Mouse (Mus musculus) fat pad, adult 2 months (tissue): ENCODE results near the gene Palld.

Experiments
- DNase-seq: peaks from one replicate; pipeline ENCODE4 v3.0.0-alpha.2; 2011; ENCODE audit warnings: low read depth, low spot score; ENCODE audit errors: extremely low read depth

Palld gene

DNA sequence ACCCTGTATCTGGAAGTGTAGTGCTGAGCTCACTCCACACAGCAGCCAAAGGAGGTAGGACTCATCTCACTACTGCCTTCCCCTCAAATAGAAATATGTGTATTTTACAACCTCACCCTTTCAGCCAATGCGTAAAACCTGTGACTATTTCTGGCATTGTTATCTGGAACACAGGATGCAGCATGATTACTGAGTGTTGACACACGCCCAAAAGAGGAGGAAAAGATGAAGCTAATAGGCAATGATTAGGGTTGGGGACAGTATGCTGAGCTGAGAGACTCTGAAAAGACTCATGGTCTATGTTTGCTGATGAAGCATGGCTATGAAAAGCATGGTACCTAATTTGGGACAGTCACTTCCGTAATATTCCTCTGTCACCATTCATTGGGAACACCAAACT lies 124.3 kb downstream of the Palld start:
- no peak for DNase-seq

DNA sequence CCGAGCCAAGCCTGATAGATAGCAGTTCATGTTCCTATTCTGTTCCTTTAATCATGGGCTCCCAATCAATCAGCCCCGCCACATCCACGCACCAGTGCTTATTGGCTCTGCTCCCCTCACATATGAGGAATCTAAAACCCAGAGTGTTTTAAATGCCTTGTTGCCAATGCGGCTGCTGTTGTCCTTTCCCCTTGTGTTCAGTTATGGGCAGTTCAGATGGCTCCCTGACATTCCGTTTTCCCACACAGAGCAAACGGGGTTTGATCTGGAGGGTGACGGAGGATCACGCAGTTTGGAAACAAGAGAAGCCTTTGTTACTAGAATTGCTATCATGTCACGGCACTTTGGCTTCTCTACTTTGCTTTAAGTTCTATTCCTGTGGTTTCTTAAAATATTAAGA lies 125.9 kb downstream of the Palld start:
- no peak for DNase-seq

DNA sequence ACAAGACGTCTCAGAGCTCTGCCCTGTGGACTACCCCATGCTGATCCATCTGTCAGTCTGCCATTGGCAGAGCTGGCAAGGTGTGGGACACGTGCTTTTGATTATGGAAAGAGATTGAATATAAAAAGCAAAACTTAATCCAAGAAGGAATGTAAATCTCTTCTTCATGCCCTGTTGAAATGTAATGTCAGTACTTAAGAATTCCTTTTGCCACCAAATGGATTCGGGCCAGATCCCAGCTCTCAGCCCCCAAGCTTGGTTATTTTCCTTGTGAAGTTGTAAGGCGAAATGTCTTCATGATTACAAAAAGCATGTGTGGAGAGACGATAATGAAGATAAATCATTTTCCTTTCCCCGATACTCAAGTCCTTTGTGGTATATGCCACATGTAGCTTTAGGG lies 126.6 kb downstream of the Palld start:
- DNase-seq: no peak

DNA sequence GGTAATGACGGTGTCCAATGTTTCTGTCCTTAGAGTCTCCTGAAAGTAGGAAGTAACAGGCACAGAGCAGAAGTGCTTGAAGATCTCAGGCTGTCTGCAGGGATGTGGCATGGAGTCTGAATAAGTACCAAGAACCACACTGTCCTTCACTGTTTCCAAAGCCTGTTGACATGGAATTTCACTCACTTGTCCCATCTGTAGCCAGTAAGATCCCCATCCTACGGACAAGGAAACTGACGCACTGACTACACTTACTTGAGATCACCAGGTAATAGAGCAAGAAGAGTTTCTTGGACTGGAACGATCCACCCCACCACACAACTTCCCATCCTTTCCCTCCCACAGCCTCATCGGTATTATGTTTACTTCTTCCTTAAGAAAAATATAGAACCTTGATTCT lies 128.3 kb downstream of the Palld start:
- DNase-seq: no peak

DNA sequence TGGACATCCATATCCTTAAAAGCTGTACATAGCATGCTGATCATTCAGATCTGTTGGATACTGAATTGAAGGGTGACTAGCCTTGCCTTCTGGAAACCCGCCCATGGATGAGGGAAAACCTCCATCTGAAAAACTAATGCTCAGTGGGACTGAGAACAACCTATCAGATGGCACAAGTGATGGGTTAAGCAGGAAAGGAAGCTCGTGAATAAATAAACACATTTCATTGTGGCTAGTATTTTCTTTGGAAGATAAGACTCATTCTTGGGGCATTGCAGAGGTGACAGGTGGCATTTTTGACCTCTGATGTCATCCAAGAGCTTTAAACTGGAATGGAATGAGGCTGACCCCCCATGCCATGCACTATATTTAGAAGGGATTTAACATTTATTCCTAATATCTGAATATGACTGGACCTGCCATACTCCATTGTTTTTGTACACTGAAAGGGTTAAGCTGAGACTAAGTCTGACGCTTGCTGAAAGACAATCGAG lies 128.8 kb downstream of the Palld start:
- no peak for DNase-seq

DNA sequence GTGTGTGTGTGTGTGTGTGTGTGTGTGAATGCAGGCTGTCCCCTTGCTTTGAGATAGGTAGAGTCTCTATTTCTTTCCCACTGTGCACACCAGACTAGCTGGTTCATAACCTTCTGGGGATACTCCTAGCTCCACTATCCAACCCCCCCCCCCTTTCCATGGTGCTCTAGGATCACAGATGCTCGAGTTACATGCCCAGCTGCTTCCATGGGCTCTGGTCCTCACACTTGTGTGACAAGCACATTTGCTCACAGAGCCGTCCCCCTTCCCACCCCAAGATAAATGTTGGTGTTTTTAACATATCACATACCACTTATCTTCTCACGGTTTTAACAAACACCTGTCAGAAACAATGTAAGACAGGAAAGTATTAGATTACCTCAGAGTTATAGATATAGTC lies 131.2 kb downstream of the Palld start:
- DNase-seq: no peak

DNA sequence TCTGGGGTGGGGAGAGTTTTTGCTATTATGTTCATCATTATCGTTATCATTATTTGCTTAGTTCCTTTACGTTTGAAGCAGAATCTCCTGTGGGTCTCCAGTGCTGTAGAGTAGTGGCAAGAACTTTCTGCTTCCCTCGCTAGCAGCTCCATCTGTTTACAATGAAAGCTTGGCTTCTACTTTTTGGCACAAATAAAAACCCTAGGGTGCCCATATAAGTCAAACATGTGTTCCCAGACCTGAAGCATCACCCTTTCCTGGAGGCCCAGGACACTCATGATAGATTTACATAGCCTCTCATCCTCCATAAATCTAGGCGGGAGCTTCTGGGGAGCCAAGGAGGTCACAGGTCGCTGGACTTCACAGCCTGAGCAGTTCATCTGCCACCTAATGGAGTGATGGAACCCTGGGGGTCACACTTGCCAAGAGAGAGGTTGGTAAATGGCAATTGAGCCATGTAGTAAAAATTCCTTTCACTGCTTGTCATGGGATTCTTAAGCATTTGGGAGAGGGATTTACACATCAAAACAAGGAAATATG lies 133.1 kb downstream of the Palld start:
- no peak for DNase-seq

DNA sequence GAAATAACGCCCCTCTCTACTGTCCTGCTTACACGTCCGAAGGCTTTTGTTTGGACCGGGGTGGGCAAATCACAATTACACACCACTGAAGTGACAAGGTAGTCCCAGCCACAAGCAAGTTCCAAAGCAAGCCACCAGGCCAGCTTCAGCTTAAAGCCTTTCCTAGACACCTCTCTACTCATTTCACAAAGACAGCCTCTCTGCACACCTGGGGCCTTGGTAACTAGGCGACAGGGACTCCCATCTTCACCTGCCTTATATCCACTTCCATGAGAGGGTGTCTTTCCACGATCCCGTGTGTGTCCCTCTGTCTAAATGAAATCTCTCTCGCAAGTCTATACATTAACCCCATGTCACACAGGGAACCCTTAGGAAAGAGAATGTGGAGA lies 142.3 kb downstream of the Palld start:
- no peak for DNase-seq

DNA sequence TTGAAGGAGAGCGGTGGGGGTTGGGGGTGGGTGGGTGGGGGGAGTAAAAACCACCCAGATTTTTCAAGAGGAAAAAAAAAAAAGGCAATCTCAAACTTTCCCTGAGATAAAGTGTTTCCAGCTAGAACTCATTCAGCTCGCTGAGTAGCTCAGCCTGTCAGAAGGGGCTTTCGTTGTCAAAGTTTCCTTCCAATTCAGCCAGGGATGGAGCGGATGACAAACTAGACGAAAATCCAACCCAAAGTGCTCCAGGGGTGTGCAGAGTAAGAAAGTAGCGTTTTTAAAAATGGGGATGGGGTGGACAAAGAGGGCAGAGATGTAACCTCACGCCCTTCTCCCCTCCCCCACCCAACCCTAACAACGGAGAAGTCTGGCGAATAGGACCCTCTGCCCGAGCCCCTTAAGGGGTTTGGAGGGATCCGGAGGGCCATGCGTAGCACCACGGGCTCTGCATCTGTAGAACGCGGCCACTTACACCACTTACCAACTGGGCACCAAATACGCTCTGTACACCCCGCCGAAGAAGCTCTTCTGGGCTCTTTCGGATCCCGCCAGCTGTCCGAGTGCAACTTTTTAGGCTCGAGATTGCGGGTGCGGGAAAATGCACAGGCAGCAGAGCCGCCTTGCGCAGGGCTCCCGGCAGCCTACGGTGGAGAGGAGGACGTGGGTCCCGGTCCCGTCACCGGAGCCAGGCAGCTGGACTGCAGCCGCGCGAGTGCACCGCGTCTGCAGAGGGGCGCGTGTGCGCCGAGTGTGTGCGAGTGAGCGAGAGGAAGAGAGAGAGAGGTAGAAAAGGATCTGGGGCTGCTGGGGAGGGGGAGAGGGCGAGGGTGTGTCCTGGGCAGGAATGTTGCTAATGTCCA lies 142.9 kb downstream of the Palld start:
- DNase-seq: no peak

DNA sequence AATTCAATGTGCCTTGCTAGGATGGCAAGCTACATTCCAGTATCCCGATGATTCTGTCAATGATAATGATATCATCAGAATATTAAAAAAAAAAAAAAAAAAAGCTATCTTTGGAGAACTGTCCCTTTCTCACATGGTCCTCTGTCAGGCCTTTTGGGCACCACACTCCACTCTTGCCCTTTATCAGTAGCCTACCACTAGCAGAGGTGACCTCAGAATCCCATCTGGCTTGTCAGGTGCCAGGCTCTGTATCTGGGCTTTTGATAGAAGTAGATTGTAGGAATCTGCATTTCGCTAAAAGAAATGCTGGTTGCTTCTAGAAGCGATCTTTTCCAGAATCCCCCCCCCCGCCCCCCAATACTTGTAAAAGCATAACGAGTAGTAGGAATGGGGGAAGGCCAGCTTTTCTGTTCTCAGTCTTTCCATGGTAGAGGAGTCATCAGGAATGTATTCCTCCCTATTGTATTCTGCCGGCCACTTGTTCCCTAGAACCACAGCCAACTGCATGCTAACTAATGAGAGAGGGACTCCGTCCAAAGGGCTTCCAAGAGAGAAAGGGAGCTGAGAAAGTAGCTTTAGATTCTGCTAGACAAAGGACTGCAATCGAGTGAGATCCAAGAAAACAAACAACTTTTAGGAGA lies 143.7 kb downstream of the Palld start:
- DNase-seq: no peak

DNA sequence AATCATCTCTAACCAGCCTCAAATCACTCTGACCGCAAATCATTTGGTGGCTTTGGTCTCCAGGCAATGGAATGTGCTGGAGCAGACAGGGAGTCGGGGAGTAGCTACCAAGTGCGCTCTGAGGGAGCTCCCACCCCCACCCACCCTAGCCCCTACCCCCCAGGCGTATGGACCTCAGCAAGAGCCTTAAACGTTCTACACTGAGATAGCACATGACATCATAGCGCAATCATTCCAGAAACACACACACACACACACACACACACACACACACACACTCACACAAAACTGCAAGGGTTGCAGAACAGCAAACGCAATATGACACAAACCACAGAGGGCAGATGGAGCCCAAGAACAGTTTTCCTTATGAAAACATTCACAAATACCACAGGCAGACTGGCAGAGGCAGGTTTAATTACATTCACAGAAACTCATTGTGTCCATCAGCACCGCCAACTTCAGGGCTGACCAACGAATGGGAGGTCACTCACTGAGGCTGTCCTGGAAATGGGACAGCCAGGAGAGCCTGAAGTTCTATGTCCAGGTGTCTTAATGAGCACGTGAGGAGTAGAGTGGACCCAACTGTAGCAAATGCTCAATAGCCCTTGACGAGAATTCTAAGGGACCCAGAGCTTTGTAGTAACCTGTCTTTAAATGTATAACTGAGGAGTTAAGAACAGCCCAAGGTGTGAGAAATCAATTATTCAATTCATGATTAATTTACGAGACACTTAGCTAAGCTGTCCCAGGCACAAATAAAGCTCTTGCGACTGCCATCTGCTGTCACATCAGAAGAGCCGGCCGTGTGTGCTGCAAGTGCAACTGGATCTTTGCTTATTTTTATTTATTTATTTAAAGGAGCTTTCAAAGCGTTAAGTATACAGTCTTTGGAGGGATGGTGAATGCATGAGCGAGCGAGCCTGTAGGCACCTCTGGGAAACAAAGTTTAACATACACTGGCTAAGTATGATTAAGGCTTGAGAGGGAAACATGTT lies 145.2 kb downstream of the Palld start:
- DNase-seq: no peak

DNA sequence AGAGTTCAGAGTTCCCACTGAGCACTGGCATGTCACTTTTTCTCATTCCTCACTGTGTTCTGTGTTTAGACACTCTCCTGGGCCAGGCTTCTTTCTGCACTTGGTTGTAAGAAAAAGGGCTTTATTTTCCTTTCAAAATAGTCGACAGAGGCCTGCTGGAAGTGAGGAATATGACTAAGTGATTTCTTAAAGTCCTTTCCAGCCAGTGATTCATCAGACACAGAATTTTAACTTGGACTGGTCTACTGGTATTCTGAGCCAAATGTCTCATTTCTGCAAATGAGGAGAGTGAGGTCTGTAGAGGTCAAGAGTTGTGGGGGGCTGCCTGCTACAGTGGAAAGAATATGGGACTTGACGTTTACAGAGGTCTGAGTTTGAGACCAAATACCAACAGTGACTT lies 147.3 kb downstream of the Palld start:
- DNase-seq: no peak

DNA sequence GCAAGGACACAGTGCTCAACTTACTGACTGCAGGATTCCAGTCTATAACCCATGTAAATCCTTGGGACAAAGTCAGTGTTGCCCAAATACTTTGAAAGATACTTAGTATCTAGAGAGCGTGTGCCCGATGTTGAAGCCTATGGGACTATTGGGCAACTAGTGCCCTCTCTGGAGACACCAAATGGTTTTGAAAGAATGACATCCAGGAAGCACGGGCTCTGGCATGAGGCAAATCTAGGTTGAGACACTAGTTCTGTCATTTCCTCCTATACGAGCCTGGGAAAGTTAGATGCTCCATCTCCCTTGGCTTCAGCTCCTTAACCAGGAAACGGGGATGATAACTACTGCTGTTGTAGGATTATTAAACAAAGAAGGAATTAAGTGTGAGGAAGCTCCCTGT lies 155.4 kb downstream of the Palld start:
- no peak for DNase-seq

DNA sequence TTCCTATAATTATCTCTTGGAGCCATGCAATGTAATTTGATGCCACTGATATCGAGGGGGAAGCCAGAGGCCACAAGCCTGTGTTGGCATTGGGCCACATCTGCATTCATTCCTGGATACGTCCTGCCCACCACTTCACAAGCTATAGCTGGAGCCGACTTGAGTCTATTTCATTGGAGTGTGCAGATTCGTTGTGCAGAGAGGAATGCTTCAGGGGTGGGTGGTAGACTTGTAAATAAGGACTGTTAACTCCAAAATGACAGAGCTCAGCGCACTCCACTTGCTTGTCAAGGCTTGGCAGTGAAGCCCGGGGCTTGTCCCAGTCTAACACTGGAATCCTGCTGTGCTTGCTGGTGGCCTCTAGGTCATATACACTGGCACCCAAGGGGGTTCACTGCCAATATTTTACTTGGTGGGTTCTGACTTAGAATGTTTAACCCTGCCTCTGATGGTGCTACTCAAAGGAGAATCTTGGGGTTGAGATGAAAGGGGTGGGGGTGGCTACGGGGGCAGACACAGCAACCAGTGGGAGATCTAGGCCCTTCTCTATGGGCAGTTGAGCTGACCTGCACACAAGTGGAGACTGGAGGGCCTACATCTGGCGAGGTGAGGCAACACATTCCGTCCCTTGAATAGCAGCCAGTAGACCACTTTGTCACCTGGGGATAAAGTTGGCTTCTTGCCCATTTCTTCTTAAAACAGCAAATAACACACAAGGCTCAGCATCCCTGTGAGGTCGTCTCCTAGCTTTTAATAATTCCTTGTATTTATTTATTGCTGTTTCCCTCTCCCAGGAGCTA lies 157.1 kb downstream of the Palld start:
- DNase-seq: no peak

DNA sequence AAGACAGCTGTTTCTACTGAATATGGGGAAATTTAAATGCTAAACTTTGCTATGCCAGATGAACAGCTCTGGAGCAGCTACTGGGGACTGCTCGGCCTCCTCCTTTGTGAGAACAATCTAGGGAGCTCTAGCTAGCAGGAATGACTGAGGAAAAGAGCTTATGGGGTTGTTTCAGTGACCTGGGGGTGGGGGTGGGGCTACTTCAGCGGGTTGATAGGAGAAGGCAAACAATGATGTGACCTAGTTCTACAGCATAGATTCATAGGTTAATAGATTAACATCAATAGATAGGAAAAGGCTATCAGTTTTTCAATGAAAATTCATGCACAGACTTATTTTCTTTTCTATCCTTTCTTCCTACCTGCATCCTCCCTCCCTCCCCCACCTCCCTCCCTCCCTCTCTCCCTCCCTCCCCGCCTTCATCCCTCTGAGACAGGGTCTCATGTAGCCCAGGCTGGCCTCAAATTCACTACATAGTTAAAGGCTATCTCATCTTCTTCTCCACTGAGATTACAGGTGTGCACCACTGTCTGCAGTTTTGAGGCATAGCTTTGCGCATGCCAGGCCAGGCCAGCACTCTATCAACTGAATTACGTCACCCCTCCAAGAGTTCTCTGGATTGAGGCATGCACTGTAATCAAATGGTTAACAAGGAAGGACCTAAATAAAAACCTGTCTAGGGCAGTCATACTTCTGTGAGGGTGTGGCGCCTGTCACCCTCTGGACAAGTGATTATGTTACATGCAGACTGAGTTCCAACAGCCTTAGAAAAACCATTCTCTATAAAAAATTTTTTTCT lies 158.5 kb downstream of the Palld start:
- DNase-seq: no peak

DNA sequence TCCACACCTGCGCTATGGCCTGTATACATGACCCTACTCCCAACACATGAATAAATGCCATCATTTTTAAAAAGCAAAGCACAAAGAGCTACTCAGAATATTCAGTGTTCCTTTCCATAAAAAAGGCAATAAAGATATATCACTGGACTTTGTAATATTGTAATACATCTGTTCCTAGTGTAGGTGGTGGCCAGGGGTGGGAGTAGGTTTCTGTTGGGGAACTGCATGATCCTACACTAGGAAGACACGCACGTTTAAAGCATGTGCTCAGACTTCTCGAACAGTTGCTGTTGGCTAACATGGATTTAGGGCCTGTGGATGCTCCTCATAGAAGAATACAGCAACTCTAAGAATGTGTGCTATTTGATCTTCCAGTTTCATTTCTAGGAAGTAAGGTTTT lies 165.0 kb downstream of the Palld start:
- DNase-seq: no peak

DNA sequence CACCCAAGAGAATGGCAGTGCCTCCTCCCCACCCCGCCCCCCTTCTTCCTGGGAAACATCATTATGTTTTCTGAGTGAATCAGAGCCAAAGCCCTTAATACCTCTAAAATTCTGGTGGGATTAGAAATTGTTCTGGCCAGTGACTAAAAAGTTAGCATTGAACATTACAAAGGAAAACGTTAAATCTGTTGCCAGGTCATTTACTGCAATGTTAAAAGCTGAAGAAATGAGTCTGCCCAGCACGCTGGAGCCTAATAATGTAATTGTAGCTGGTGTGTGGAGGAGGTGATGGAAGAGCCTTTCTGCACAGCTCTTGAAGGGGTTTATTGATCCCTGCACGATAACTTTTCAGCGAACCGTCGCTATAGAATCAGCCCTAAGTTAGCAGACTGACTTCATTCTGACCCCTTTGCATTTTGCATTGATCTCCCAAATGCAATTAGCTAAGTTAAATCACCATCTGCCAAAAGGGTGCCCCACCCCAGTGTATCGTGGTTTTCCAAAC lies 165.7 kb downstream of the Palld start:
- DNase-seq: no peak

DNA sequence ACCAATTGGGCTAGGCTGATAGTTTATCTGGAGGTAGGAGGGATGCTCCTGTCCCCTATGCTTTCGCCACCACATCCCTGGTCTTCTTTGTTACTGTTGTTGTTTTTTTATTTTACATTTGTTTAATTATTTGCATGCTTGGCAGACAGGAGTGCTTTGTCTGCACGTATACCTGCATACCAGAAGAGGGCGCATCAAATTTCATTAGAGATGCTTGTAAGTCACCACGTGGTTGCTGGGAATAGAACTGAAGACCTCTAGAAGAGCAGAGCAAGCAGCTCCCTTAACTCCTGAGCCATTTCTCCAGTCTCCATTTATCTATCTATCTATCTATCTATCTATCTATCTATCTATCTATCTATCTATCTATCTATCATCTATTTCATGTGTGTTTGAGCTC lies 166.4 kb downstream of the Palld start:
- DNase-seq: no peak

DNA sequence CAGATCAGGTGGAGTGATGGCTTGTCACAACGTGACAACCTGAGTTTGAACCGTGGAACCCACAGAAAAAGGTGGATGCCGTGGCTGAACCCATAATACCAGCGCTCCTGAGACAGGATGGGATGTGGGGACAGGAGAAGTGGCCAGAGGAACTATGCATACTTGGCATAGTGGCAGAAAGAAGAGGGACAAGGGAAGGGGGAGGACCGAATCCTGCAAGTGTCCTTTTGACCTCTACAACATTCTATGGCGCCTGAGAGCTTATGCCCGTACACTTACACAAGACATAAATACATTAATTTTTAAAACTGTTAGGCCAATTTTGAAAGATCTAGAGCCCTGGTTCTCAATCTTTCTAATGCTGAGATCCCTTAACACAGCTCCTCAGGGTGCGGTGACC lies 168.3 kb downstream of the Palld start:
- no peak for DNase-seq
